Mouse (Mus musculus): ENCODE measurements around the gene A630076J17Rik. TPM values are rescaled to one million over a fixed set of nuclear protein-coding genes. Genes with fewer than 3 reads are reported as not detected.

A630076J17Rik gene
- total RNA-seq, 2 experiments from 2014 or later, result not detected

GRCm38 (mm10) chr3:107266814-107267345 lies 36.5 kb downstream of the A630076J17Rik start:
- no peak for ATAC-seq (replicated peaks; ENCODE audit: low FRiP score, low TSS enrichment, poor library complexity, severe bottlenecking)

- ATAC-seq (replicated peaks; ENCODE audit: low FRiP score, low TSS enrichment, poor library complexity, severe bottlenecking), result peak; percentile 71
These were observed 42.0 kb downstream of the A630076J17Rik start for GRCm38 (mm10) chr3:107272433-107272832.

- ATAC-seq (replicated peaks; ENCODE audit: low FRiP score, low TSS enrichment, poor library complexity, severe bottlenecking), result peak; percentile 82
These were observed 43.4 kb downstream of the A630076J17Rik start for GRCm38 (mm10) chr3:107273820-107274219.

- ATAC-seq (replicated peaks; ENCODE audit: low FRiP score, low TSS enrichment, poor library complexity, severe bottlenecking), result no peak
These were observed 44.9 kb downstream of the A630076J17Rik start for GRCm38 (mm10) chr3:107275351-107275750.

DNA sequence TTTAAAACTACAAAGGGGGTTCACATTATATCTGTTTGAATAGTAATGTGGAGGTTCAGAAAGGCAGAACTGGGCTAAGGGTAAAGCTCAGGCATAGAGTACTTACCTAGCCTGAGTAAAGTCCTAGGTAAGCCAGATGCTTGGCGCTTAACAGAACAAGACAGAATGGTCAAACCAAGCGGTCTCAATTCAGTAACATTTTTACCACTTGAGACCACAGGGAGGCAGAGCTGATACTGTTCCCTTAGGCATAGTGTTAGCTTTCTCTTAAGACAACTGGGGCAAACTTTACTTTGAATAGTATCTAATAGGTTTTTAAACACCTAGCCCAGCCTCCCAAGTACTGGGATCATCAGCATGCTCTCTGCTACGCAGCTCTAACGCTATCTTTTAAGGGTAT lies 45.6 kb downstream of the A630076J17Rik start:
- no peak for ATAC-seq (replicated peaks; ENCODE audit: low FRiP score, low TSS enrichment, poor library complexity, severe bottlenecking)

DNA sequence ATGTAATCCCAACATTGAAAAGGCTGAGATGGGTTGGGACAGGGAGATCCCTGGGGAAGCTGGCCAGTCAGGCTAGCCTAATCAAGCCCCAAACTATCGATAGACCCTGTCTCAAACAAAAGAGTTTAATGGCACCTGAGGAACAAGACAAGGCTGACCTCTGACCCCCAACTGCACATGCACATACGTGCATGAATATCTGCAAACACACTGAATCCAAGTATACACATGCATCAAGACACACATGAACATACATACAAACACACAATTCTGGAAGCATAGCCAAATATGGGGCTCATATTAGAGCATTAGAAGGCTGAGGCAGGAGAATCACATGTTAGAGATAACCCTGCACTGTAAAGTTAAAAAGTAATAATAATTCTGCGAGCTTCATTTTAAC lies 46.2 kb downstream of the A630076J17Rik start:
- no peak for ATAC-seq (replicated peaks; ENCODE audit: low FRiP score, low TSS enrichment, poor library complexity, severe bottlenecking)

GRCm38 (mm10) chr3:107278479-107279269 lies 48.3 kb downstream of the A630076J17Rik start, which contains the start of gene Lamtor5:
Gene Lamtor5, plus strand, starts transcription at chr3:107278858.
- ATAC-seq (replicated peaks; ENCODE audit: low FRiP score, low TSS enrichment, poor library complexity, severe bottlenecking), result peak; percentile 85

Other genes with a start within 250 kb of the A630076J17Rik start
- 7.5 and 9.6 TPM in 2 replicates for gene Kcna3, start 194.4 kb upstream of the A630076J17Rik start, total RNA-seq (2014; fragmentation: Nextera tagmentation)
- 6.0 and 7.4 TPM in 2 replicates for gene Kcna3, start 194.4 kb upstream of the A630076J17Rik start, total RNA-seq (2017)
- not detected in 2 replicates for gene Kcna2, start 129.5 kb upstream of the A630076J17Rik start, total RNA-seq (2014; fragmentation: Nextera tagmentation)
- not detected in 2 replicates for gene Kcna2, start 129.5 kb upstream of the A630076J17Rik start, total RNA-seq (2017)
- gene Kcna10, start 47.6 kb upstream of the A630076J17Rik start, total RNA-seq (2014; fragmentation: Nextera tagmentation), result not detected in 2 replicates
- gene Kcna10, start 47.6 kb upstream of the A630076J17Rik start, total RNA-seq (2017), result not detected in 2 replicates
- not detected in 2 replicates for gene Cym, start 8.9 kb upstream of the A630076J17Rik start, total RNA-seq (2014; fragmentation: Nextera tagmentation)
- not detected in 2 replicates for gene Cym, start 8.9 kb upstream of the A630076J17Rik start, total RNA-seq (2017)
- gene Prok1, start 9.1 kb downstream of the A630076J17Rik start, total RNA-seq (2014; fragmentation: Nextera tagmentation), result not detected in 2 replicates
- not detected in 2 replicates for gene Prok1, start 9.1 kb downstream of the A630076J17Rik start, total RNA-seq (2017)
- 115 and 118 TPM in 2 replicates for gene Lamtor5, start 48.2 kb downstream of the A630076J17Rik start, total RNA-seq (2014; fragmentation: Nextera tagmentation)
- 39.0 and 43.0 TPM in 2 replicates for gene Lamtor5, start 48.2 kb downstream of the A630076J17Rik start, total RNA-seq (2017)
- gene Slc16a4, start 60.6 kb downstream of the A630076J17Rik start, total RNA-seq (2014; fragmentation: Nextera tagmentation), result 0.47 TPM in 1 of 2 replicates, not detected in the other
- not detected in 2 replicates for gene Slc16a4, start 60.6 kb downstream of the A630076J17Rik start, total RNA-seq (2017)
- gene Rbm15, start 103.1 kb downstream of the A630076J17Rik start, total RNA-seq (2014; fragmentation: Nextera tagmentation), result 51.0 and 54.6 TPM in 2 replicates
- gene Rbm15, start 103.1 kb downstream of the A630076J17Rik start, total RNA-seq (2017), result 28.4 and 39.9 TPM in 2 replicates
- not detected in 2 replicates for gene Kcnc4, start 228.9 kb downstream of the A630076J17Rik start, total RNA-seq (2014; fragmentation: Nextera tagmentation)
- gene Kcnc4, start 228.9 kb downstream of the A630076J17Rik start, total RNA-seq (2017), result not detected in 2 replicates

Measured in megakaryocyte-erythroid progenitor cell, adult 5-6 weeks (primary cell).